Mouse (Mus musculus) neural tube, embryonic 12.5 days (tissue): Measurements from ENCODE around the gene Lingo4. TPM values are rescaled to one million over a fixed set of nuclear protein-coding genes. Genes with fewer than 3 reads are reported as not detected.
A peak's percentile ranks its signal among the peaks of the same experiment; 100 is the strongest.

Experiments
- ATAC-seq: fragments of 200-750 bp; cut with Nextera tagmentation; 2 replicates; pipeline ENCODE4 v1.8.0; 2017; ENCODE audit warnings: low read depth, mild to moderate bottlenecking, moderate TSS enrichment, moderate library complexity; ENCODE audit not compliant: low FRiP score
- H3K27ac ChIP-seq: fragments of 300-500 bp; sonication (generic); 2 replicates; pipeline ENCODE4 v1.5.1; 2016
- H3K27me3 ChIP-seq: fragments of 300-500 bp; sonication (generic); replicated peaks from 2 replicates; pipeline ENCODE4 v1.6.1; 2016; ENCODE audit warnings: mild to moderate bottlenecking
- H3K36me3 ChIP-seq: fragments of 300-500 bp; sonication (generic); 2 replicates; pipeline ENCODE4 v1.6.1; 2016; ENCODE audit warnings: mild to moderate bottlenecking
- H3K4me1 ChIP-seq: fragments of 300-500 bp; sonication (generic); 2 replicates; pipeline ENCODE4 v1.6.1; 2016
- H3K4me2 ChIP-seq: fragments of 300-500 bp; sonication (generic); replicated peaks from 2 replicates; pipeline ENCODE4 v1.6.1; 2016; ENCODE audit warnings: mild to moderate bottlenecking
- H3K4me3 ChIP-seq: fragments of 300-500 bp; sonication (generic); 2 replicates; pipeline ENCODE4 v1.5.1; 2016
- H3K9ac ChIP-seq: fragments of 300-500 bp; sonication (generic); 2 replicates; pipeline ENCODE4 v1.6.1; 2016; ENCODE audit warnings: mild to moderate bottlenecking
- H3K9me3 ChIP-seq: fragments of 300-500 bp; sonication (generic); 2 replicates; pipeline ENCODE4 v1.6.1; 2016; ENCODE audit warnings: mild to moderate bottlenecking
- WGBS: fragments of 180-500 bp; shearing (Covaris S2); methylation state at CpG from one replicate; pipeline ENCODE4 v1.1.7; 2016; 5-methylcytosine and 5-hydroxymethylcytosine counted together
- polyA plus RNA-seq: library from polyadenylated mRNA; unstranded; fragments of >200 nt; fragmentation: Nextera tagmentation; extraction: Ambion mirVana; gene quantifications from 2 replicates; pipeline ENCODE4 v1.2.1, GENCODE M21; 2016

Lingo4 gene
- polyA plus RNA-seq, 1 experiment from 2014 or later: 0.51 TPM

DNA sequence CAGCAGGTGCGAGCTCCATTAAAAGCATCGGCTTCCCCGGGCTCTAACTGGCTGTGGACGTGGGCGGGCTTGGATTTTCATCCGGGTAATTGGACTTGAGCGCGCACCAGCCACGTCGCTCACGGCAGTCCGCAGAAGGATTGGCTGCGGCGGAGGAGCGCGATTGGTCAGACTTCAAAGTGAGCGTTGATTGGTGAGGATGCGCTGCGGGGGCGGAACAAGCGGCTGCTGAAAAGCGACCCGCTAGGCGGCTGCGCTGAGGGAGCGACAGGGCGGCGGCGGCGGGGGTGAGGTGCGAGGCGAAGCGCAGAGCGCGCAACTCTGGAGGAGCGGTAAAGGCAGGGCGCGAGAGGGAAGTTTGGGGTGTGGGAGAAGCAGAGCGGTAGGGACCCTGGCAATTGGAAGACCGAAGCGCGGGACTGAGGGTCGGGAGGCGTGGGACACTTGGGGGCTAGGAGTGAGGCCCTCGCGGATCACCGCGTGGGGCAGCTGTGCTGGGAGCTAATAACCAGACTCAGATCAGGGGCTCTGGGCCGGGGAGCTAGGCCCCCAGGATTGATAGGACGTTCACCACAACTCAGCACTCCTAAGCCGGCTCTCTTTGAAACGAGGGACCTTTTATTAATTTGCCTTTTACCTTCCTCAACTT, 14.8 kb downstream of the Lingo4 start, which contains the start of gene Tdrkh:
Gene Tdrkh (plus strand): TSS at position 243 of the 649 bp plus-strand sequence.
- peak within 1 kb of the TSS; percentile 59 for H3K9ac ChIP-seq
- peak within 1 kb of the TSS; percentile 51 for H3K4me3 ChIP-seq
- peak within 1 kb of the TSS; percentile 91 for H3K4me2 ChIP-seq
- no peaks in the 10 kb centered on the region for H3K9me3 ChIP-seq
- H3K36me3 ChIP-seq: no peaks in the 10 kb centered on the region
- H3K4me1 ChIP-seq: peaks cover 5% of the 10 kb centered on the region
- peak; percentile 99 for ATAC-seq
- WGBS: 7% methylated on average over 52 of the region's 52 CpGs
- H3K27me3 ChIP-seq: no peaks in the 10 kb centered on the region
- no peak within 1 kb of the TSS for H3K27ac ChIP-seq

- H3K4me2 ChIP-seq: no peak overlapping the region
- H3K9me3 ChIP-seq: no peaks in the 10 kb centered on the region
- no peak overlapping the region for H3K27ac ChIP-seq
- peaks cover 15% of the 10 kb centered on the region; the same call in 1 of the 2 replicates for H3K36me3 ChIP-seq
- H3K4me1 ChIP-seq: no peaks in the 10 kb centered on the region
- 88% methylated on average over 2 of the region's 2 CpGs for WGBS
- H3K9ac ChIP-seq: no peak overlapping the region
- ATAC-seq: no peak
- no peaks in the 10 kb centered on the region for H3K27me3 ChIP-seq
- H3K4me3 ChIP-seq: no peak overlapping the region
Observed at GRCm38 (mm10) chr3:94430980-94431379, 32.7 kb downstream of the Lingo4 start.

DNA sequence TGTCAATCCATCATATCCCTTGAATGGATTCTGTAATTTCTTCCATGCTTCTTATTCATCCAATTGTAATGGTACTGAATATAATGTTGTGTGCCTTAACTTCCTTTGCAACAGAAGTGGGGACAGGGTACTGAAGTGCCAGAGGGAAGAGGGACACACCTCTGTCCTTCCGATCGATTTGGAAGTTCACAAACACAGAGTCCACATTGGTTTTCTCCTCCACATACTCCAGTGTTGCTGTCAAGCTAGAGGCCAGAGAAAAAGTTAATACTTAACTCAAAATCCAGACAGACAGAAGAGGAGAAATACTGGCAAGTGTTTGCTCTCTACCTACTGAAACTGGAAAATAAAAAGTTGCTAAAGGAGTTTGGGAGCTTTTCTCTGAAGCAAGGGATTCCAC, 36.0 kb downstream of the Lingo4 start:
- WGBS: 88% methylated on average over 2 of the region's 2 CpGs
- no peak overlapping the region for H3K9ac ChIP-seq
- no peak overlapping the region for H3K4me2 ChIP-seq
- H3K36me3 ChIP-seq: peaks cover 4% of the 10 kb centered on the region; the same call in 1 of the 2 replicates
- ATAC-seq: no peak
- H3K4me1 ChIP-seq: no peaks in the 10 kb centered on the region
- no peaks in the 10 kb centered on the region for H3K27me3 ChIP-seq
- H3K4me3 ChIP-seq: no peak overlapping the region
- no peaks in the 10 kb centered on the region for H3K9me3 ChIP-seq
- H3K27ac ChIP-seq: no peak overlapping the region

DNA sequence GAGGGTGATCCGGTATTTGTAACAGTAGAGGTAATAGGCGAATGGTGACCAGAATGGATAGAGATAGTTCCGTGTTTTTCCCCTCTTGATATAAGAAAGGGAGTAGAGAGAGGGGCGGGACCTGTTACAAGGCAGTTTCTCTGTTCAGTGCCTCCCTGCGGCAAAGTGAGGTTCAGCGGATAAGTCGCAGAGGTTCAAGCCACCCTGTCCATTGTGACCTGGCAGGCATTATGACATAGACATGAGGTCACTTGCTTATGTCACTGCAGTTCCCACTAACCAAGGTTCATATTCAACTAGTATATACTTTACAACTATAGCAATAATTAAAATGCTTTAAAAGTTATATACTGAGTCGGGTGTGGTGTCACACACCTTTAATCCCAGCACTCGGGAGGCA, 38.1 kb downstream of the Lingo4 start:
- H3K9ac ChIP-seq: no peak overlapping the region
- no peaks in the 10 kb centered on the region for H3K27me3 ChIP-seq
- no peaks in the 10 kb centered on the region for H3K9me3 ChIP-seq
- H3K4me3 ChIP-seq: no peak overlapping the region
- H3K4me1 ChIP-seq: no peaks in the 10 kb centered on the region
- H3K36me3 ChIP-seq: no peaks in the 10 kb centered on the region; the same call in 1 of the 2 replicates
- ATAC-seq: no peak
- 84% methylated on average over 9 of the region's 9 CpGs for WGBS
- no peak overlapping the region for H3K27ac ChIP-seq
- no peak overlapping the region for H3K4me2 ChIP-seq

- Histone ChIP-seq H3K27ac (no peak overlapping the region), H3K27me3 (no peaks in the 10 kb centered on the region), H3K9me3 (no peaks in the 10 kb centered on the region), H3K4me2 (no peak overlapping the region), H3K36me3 (peaks cover 18% of the 10 kb centered on the region), H3K9ac (no peak overlapping the region), H3K4me3 (no peak overlapping the region), H3K4me1 (peaks cover 10% of the 10 kb centered on the region)
- 35% methylated on average over 3 of the region's 3 CpGs for WGBS
- no peak for ATAC-seq
Observed at GRCm38 (mm10) chr3:94441182-94441581, 42.9 kb downstream of the Lingo4 start.

DNA sequence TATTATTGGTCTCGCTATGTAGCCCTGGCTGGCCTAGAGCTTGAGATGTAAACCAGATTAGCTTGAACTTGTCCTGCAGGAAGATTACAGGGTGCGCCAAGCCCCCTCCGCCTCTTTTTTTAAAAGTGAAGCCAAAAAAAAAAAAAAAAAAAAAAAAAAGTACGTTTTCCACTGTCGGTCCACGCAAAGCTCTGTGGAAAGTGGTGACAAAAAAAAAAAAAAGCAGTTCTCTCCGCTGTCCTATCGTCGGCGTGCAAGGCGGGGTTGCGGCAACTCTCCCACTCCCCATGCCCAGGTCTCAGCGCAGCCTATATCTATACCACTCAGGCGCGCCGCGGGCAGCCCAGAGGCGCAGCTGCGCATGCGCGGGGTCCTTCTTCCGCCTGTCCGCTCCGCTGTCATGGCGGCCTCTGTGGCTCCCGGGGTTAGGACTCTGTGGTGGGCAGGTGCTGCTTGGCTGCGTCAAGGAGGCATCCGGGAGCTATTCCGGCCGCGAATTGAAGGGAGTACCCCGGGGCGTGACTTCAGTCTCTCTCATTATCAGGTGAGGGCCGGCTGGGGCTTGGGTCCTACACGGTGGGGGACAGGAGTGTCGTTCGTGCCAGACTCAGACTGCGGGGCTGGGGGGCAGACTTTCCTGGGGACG, 44.8 kb downstream of the Lingo4 start, which contains the start of gene Mrpl9:
Gene Mrpl9 (plus strand): TSS at position 368 of the 646 bp plus-strand sequence.
- H3K4me2 ChIP-seq: peak within 1 kb of the TSS; percentile 91
- H3K36me3 ChIP-seq: peaks cover 36% of the 10 kb centered on the region
- no peaks in the 10 kb centered on the region for H3K27me3 ChIP-seq
- peak within 1 kb of the TSS; percentile 95 for H3K4me3 ChIP-seq
- H3K4me1 ChIP-seq: peaks cover 10% of the 10 kb centered on the region
- H3K9ac ChIP-seq: peak within 1 kb of the TSS; percentile 89
- H3K27ac ChIP-seq: 0 out of 2 replicates have a peak within 1 kb of the TSS, but pooled peaks have one; percentile 46
- WGBS: 1% methylated on average over 39 of the region's 39 CpGs
- no peaks in the 10 kb centered on the region for H3K9me3 ChIP-seq
- ATAC-seq: peak; percentile 97

GRCm38 (mm10) chr3:94443597-94443964, 45.3 kb downstream of the Lingo4 start, which contains the start of gene Oaz3:
Oaz3 (minus strand) TSS chr3:94443915.
- 1% methylated on average over 24 of the region's 24 CpGs for WGBS
- 0 out of 2 replicates have a peak within 1 kb of the TSS, but pooled peaks have one; percentile 46 for H3K27ac ChIP-seq
- H3K9me3 ChIP-seq: no peaks in the 10 kb centered on the region
- peak within 1 kb of the TSS; percentile 89 for H3K9ac ChIP-seq
- ATAC-seq: peak; percentile 63
- peaks cover 40% of the 10 kb centered on the region for H3K36me3 ChIP-seq
- no peaks in the 10 kb centered on the region for H3K27me3 ChIP-seq
- peak within 1 kb of the TSS; percentile 91 for H3K4me2 ChIP-seq
- peak within 1 kb of the TSS; percentile 95 for H3K4me3 ChIP-seq
- peaks cover 10% of the 10 kb centered on the region for H3K4me1 ChIP-seq

DNA sequence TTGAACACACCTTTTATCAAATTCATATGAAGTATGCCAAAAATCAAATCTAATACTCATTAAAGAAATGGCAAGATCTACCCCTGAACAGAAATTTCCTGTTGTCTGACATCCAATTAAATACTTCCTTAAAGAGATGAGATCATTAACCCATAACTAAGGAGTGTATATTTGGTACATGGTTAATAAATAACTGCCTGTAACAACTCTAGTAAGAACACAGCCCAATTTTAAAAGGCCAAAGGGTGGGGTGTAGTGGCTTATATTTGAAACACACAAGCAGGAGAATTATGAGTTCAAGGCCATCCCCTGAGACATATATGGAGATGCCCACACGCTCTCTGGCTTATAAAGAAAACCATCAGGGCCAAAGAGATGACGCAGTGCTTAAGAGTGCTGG, 51.1 kb downstream of the Lingo4 start:
- no peak overlapping the region for H3K4me3 ChIP-seq
- H3K9ac ChIP-seq: no peak overlapping the region
- 91% methylated on average over 2 of the region's 2 CpGs for WGBS

More for the DNA sequence above, 51.1 kb downstream of the Lingo4 start:
- peaks cover 3% of the 10 kb centered on the region for H3K4me1 ChIP-seq
- H3K9me3 ChIP-seq: no peaks in the 10 kb centered on the region
- H3K36me3 ChIP-seq: peaks cover 50% of the 10 kb centered on the region
- H3K27me3 ChIP-seq: no peaks in the 10 kb centered on the region
- ATAC-seq: no peak
- H3K27ac ChIP-seq: no peak overlapping the region
- H3K4me2 ChIP-seq: no peak overlapping the region

Other genes starting within 250 kb of the Lingo4 start
- not detected in 2 replicates for gene Gm10696, start 220.3 kb upstream of the Lingo4 start, polyA plus RNA-seq
- not detected in 2 replicates for gene Gm5286, start 201.8 kb upstream of the Lingo4 start, polyA plus RNA-seq
- gene Gm4778, start 134.5 kb upstream of the Lingo4 start, polyA plus RNA-seq: not detected in 2 replicates
- 19.2 and 20.9 TPM in 2 replicates for gene Them4, start 88.4 kb upstream of the Lingo4 start, polyA plus RNA-seq
- gene Them5, start 56.4 kb upstream of the Lingo4 start, polyA plus RNA-seq: not detected in 2 replicates
- gene C2cd4d, start 36.1 kb upstream of the Lingo4 start, polyA plus RNA-seq: 2.4 and 3.1 TPM in 2 replicates
- gene Rorc, start 25.7 kb upstream of the Lingo4 start, polyA plus RNA-seq: 0.20 TPM in 2 replicates
- 47.3 and 55.5 TPM in 2 replicates for gene Tdrkh, start 14.8 kb downstream of the Lingo4 start, polyA plus RNA-seq
- 65.1 and 67.6 TPM in 2 replicates for gene Mrpl9, start 44.8 kb downstream of the Lingo4 start, polyA plus RNA-seq
- gene Oaz3, start 45.4 kb downstream of the Lingo4 start, polyA plus RNA-seq: 0.81 and 0.96 TPM in 2 replicates
- gene Celf3, start 79.8 kb downstream of the Lingo4 start, polyA plus RNA-seq: 204 and 222 TPM in 2 replicates
- gene Riiad1, start 81.8 kb downstream of the Lingo4 start, polyA plus RNA-seq: 11.9 and 12.9 TPM in 2 replicates
- 66.5 and 66.9 TPM in 2 replicates for gene Snx27, start 184.2 kb downstream of the Lingo4 start, polyA plus RNA-seq
- gene Gm10972, start 244.6 kb downstream of the Lingo4 start, polyA plus RNA-seq: not detected in 2 replicates